Mouse (Mus musculus): ENCODE data around the gene Gm867. TPM values are rescaled to one million over a fixed set of nuclear protein-coding genes. Genes with fewer than 3 reads are reported as not detected.
A peak's percentile ranks its signal among the peaks of the same experiment; 100 is the strongest.

Gm867 gene
- total RNA-seq, 2 experiments from 2014 or later: 0.63 to 0.64 TPM

GRCm38 (mm10) chr10:75937851-75938643, 2.4 kb downstream of the Gm867 start:
- peak in 1 of 2 experiments; percentile 32 for DNase-seq (ENCODE audit: low spot score in 2 of 2)

DNA sequence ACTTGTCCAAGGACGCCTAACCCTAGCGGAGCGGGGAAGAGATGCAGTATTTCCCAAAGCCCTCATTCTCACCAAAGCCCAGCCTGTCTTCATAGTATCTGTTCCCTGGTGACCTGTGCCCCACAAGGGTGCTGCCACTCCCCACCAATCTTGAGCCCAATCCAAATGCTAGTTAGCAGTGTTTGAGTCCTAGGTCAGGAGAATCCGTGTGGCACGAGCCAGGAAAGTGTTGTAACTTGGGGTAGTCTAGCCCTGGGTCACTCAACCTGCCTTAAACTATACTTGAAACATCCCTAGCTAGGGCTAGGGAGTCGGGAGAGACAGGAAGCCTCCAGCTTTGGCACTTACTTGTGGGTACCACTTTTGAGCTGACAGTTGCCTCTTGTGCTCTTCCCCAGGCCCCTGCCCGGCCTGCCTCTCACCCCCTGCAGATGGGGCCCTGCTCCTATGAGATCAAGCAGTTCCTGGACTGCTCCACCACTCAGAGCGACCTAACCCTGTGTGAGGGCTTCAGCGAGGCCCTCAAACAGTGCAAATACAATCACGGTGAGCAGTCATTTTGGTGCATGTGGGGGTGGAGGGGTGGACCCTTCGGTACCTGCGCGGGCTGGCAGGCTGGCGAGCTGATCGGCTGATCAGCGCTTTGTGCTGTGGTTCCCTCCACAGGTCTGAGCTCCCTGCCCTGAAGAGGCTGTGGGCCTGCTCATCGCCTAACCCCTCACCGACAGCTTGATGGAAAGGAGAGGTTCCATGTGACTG, 3.4 kb downstream of the Gm867 start:
- DNase-seq (ENCODE audit: low spot score in 2 of 2): peak in 1 of 2 experiments; percentile 31

DNA sequence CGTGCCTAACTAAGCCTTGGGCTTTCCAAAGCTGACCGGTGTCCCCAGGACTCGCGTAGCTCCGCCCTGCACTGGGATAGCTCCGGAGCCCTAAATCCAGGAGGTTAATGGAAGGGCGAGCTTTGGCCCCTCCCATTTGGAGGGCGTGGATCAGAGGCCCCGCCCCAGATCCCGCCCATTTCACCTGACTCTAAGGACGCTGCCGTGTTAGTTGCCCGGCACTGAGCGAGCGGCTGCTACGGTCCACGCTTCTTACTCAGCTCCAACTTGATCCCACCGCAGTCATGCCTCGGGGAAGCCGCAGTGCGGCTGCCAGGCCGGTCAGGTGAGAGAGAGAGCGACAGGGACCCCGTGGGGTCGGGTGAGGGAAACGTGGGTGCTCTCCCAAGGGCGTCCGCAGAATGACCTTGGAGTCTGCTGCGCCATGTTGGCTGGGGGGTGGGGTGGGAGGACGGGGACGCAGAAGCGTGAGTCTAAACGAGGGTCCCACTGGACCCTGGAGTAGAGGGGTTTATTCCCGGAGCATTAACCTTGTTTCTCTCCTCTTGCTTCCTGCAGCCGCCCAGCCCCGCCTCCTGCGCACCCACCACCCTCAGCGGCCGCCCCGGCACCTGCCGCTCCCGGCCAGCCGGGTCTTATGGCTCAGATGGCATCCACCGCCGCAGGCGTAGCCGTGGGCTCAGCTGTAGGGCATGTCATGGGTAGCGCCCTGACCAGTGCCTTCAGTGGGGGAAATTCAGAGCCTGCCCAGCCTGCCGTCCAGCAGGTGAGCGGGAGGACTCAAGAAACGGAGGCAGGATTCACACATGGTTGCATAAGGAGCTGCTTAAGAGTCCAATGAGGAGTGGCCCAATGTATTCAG, 4.6 kb downstream of the Gm867 start, which contains the start of gene Mmp11:
Gene Mmp11 (minus strand): TSS at position 817 of the 862 bp plus-strand sequence.
- DNase-seq (ENCODE audit: low spot score in 2 of 2): peak; percentile 71 to 74

DNA sequence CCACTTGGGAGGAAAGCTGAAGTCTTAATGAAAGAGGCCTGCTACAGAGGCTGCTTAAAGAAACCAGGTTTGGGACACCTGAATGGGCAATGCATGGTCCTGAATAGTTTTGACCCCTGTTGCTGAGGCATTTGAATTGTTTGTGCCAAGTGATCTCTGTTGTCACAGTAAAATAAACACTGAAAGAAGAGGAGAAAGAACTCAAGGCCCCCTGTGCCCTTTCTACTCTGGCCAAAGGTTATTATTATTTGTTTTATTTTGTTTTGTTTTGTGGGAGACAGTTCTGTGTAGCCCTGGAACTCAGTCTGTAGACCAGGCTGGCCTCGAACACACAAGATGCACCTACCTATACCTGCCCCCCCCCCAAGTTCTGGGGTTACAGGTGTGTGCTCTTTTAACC, 5.5 kb downstream of the Gm867 start:
- DNase-seq (ENCODE audit: low spot score in 2 of 2): no peak

- no peak for DNase-seq (ENCODE audit: low spot score in 2 of 2)
These were observed 7.6 kb downstream of the Gm867 start, which contains the start of gene Chchd10 for GRCm38 (mm10) chr10:75932891-75933290. Gene Chchd10, plus strand, starts transcription at chr10:75933130.

GRCm38 (mm10) chr10:75932081-75932678, 8.3 kb downstream of the Gm867 start:
- DNase-seq (ENCODE audit: low spot score in 2 of 2): peak; percentile 60 to 70

- no peak for DNase-seq (ENCODE audit: low spot score in 2 of 2)
These were observed 9.2 kb downstream of the Gm867 start for GRCm38 (mm10) chr10:75931311-75931710.

- no peak for DNase-seq (ENCODE audit: low spot score in 2 of 2)
These were observed 10.2 kb downstream of the Gm867 start for GRCm38 (mm10) chr10:75930304-75930703.

- DNase-seq (ENCODE audit: low spot score in 2 of 2): no peak
These were observed 14.1 kb downstream of the Gm867 start for GRCm38 (mm10) chr10:75926396-75926795.

- no peak for DNase-seq (ENCODE audit: low spot score in 2 of 2)
These were observed 16.1 kb downstream of the Gm867 start for GRCm38 (mm10) chr10:75924324-75924723.

- DNase-seq (ENCODE audit: low spot score in 2 of 2): peak in 1 of 2 experiments; percentile 24
These were observed 18.5 kb downstream of the Gm867 start for GRCm38 (mm10) chr10:75921726-75922560.

DNA sequence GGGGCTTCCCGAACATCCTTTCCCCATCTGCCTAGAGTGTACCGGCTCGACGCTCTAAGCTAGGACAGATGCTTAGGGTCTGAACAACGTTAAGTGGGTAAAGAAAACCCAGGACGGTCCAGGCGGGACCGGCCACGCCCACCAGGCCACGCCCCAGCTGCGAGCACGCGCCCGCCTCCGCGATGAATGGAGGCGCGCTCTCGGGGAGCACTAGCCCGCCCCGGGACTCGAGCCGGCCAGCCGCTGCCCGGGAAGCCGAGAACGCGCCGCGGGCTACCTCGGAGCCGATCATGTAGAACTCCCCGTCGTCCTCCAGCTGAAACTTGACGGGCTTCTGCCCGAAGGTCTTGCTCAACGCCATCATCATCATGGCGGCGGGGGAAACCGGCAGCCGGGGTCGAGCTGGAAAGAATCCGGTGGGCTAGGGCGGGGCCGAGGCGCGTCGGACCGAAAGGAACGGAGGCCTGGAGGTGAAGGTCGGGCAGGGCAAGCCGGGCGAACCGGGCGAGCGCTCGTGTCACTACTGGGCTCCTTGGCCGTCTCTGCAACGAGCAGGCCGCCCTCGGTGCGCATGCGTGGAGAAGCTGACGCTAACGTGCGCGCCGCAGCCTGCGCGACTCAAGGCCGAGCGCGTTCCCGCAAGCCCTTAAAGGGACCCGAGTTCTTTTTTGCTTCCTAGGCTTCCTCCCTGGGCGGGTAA, 19.3 kb downstream of the Gm867 start, which contains the start of gene Smarcb1:
Gene Smarcb1 (minus strand): TSS at position 592 of the 700 bp plus-strand sequence.
- DNase-seq (ENCODE audit: low spot score in 2 of 2): peak; percentile 92 to 94

DNA sequence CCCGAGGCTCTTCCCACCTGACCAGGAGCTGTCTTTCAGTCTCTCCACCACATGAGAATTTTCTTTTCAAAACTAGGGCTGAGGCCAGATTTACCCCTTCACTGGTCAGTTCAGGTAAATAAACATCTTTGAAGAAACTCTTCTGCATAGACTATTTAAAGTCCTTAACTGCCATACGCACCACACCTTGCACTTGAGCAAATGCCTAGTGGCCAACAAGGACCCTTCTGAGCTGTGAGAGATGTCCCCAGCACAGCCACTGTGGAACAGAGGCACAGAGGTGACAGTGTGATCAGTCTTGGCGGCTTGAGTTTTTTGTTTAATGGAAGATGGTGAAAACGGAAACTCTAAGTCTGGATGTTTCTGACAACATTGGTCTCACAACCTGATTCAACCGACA, 21.4 kb downstream of the Gm867 start:
- no peak for DNase-seq (ENCODE audit: low spot score in 2 of 2)

DNA sequence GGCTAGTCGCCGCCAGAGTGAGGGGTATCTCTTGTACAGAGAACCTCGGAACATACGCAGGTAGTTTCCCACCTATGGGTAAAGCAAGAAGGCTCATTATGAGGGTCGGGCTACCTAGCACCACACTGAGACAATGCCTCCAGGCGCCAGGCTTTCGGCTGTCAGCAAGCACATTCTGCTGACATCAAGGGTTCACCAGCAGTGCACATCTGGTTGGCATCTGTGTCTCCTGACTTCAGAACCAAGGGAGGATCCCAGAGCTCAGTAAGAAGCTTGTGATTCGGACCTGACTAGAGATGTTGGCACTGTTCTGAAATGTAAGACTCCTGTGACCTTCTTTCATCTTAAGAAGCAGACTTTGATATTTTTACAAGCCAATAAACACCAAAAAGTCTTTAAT, 23.6 kb downstream of the Gm867 start:
- DNase-seq (ENCODE audit: low spot score in 2 of 2): no peak

- DNase-seq (ENCODE audit: low spot score in 2 of 2): no peak
These were observed 24.9 kb downstream of the Gm867 start for GRCm38 (mm10) chr10:75915557-75915956.

DNA sequence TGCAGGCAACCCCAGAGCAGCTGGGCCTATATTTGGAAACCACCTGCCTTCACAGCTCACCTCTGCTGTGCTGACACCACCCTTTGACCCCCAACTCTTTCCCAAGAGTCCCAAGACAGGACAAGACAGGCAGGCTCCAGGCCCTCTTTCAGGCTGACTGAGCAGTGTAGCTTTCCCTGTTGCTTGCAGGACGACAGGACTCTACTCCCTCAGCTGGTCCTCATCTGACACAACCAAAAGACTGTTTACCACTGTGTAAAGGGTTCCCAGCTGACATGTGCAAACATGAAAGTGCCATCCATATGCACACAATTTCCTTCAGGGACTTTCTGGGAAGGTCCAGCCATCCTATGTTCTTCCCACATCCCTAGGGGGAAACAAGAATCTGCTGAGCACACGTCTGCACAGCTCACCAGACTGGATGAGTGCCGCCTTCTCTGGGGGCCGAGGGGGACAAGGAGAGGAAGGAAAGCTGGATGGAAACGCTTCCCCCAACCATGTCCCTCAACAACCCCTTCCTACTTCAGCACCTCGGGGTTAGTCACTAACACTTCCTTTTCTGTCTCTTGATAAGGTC, 27.4 kb downstream of the Gm867 start:
- DNase-seq (ENCODE audit: low spot score in 2 of 2): no peak

- DNase-seq (ENCODE audit: low spot score in 2 of 2): no peak
These were observed 29.8 kb downstream of the Gm867 start for GRCm38 (mm10) chr10:75910698-75911097.

GRCm38 (mm10) chr10:75906882-75907281, 33.6 kb downstream of the Gm867 start:
- DNase-seq (ENCODE audit: low spot score in 2 of 2): no peak

- no peak for DNase-seq (ENCODE audit: low spot score in 2 of 2)
These were observed 36.1 kb downstream of the Gm867 start for GRCm38 (mm10) chr10:75904391-75904790.
